Mouse (Mus musculus): Measurements from ENCODE around the gene Dst.

Dst gene

GRCm38 (mm10) chr1:34164616-34165295 lies 256.7 kb downstream of the Dst start:
- peak; percentile 39 for DNase-seq (ENCODE audit: extremely low spot score, low read depth, low spot score)

- DNase-seq (ENCODE audit: extremely low spot score, low read depth, low spot score) = no peak
These were observed 257.9 kb downstream of the Dst start for GRCm38 (mm10) chr1:34165926-34166325.

GRCm38 (mm10) chr1:34167151-34168057 lies 259.4 kb downstream of the Dst start:
- no peak for DNase-seq (ENCODE audit: extremely low spot score, low read depth, low spot score)

- no peak for DNase-seq (ENCODE audit: extremely low spot score, low read depth, low spot score)
These were observed 261.1 kb downstream of the Dst start for GRCm38 (mm10) chr1:34169086-34169485.

- DNase-seq (ENCODE audit: extremely low spot score, low read depth, low spot score) = no peak
These were observed 266.5 kb downstream of the Dst start for GRCm38 (mm10) chr1:34174517-34174916.

DNA sequence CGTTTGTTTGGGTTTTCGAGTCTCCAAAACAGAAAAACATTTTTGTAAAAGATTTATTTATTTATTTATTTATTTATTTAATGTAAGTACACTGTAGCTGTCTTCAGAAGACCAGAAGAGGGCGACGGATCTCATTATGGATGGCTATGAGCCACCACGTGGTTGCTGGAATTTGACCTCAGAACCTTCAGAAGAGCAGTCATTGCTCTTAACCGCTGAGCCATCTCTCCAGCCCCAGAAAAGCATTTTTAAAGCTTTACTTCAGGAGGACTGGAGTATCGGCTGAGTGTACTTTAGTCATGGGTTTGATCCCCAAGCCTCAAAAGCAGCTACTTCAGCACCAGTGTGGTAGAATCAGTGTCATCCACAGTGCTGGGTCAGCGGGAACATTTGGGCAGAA lies 266.9 kb downstream of the Dst start:
- DNase-seq (ENCODE audit: extremely low spot score, low read depth, low spot score) = no peak

GRCm38 (mm10) chr1:34178022-34178727 lies 270.1 kb downstream of the Dst start:
- DNase-seq (ENCODE audit: extremely low spot score, low read depth, low spot score) = no peak

DNA sequence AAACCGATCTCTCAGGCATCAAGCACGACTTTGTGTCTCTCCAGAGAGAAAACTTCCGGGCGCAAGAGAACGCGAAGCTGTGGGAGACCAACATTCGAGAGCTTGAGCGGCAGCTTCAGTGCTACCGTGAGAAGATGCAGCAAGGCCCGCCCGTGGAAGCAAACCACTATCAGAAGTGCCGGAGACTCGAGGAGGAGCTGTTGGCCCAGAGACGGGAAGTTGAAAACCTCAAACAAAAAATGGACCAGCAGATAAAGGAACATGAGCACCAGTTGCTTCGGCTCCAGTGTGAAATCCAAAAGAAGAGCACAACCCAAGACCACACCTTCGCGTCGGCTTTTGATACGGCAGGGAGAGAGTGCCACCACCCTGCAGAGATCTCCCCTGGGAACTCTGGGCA lies 271.7 kb downstream of the Dst start:
- no peak for DNase-seq (ENCODE audit: extremely low spot score, low read depth, low spot score)

DNA sequence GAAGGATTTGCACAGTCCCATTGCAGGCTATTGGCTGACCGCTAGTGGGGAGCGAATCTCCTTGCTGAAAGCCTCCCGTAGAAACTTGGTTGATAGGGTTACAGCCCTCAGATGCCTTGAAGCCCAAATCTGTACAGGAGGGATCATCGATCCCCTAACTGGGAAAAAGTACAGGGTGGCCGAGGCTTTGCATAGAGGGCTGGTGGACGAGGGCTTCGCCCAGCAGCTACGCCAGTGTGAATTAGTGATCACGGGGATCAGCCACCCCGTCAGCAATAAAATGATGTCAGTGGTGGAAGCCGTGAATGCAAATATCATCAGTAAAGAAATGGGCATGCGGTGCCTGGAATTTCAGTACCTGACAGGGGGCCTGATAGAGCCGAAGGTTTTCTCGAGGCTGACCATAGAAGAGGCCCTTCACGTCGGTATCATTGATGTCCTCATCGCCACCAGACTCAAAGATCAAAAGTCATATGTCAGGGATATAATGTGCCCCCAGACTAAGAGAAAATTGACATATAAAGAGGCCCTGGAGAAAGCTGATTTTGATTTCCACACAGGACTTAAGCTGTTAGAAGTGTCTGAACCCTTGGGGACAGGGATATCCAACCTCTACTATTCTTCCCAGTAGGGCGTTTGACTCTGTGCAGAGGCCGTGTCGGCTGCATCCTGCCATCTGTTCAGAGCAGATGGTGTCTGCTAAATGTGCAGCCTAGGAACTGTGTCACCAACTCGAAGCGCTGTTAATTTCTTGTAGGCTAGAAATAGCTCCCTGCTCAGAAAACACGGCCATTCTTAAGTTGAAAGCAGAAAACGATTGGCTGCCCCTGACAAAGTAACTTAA lies 274.6 kb downstream of the Dst start:
- DNase-seq (ENCODE audit: extremely low spot score, low read depth, low spot score) = no peak

- DNase-seq (ENCODE audit: extremely low spot score, low read depth, low spot score) = no peak
These were observed 275.4 kb downstream of the Dst start for GRCm38 (mm10) chr1:34183250-34183926.

DNA sequence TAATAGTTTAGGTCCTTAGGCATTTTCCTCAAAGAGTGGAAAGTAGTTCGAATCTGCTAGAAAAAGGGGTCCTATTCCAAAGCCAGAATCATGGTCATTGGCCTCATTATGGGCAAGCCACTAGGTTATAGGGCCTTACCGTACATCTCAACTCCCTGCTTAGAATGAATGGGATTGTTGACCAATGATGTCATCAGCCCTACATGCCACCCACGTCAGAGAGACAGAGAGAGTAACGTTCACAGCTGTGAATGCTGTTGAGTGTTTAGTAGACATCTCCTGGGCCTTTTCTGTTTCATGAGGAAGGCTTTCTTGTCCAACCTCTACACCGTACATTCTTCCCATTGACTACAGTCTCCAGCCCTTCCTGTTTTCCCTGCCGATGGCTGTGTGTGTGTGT lies 276.2 kb downstream of the Dst start:
- no peak for DNase-seq (ENCODE audit: extremely low spot score, low read depth, low spot score)

DNA sequence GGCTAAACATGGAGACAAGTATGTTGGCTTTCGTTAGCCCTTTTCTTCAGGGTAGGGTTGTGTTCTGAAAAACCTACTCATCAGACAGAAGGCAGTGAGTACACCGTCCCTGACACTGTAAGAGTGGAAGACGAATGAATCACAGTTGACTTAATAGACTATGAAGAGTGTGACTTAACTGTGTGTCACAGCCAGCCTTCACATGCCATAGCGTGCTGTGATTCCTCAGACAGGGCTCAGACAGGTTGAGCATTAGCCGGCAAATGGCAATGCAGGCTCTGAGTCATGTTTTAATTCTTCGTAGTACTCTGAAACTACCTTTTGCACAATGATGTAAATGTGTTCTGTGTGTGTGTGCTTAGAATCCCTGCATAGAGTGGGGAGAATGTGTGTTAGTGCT lies 278.0 kb downstream of the Dst start:
- no peak for DNase-seq (ENCODE audit: extremely low spot score, low read depth, low spot score)

DNA sequence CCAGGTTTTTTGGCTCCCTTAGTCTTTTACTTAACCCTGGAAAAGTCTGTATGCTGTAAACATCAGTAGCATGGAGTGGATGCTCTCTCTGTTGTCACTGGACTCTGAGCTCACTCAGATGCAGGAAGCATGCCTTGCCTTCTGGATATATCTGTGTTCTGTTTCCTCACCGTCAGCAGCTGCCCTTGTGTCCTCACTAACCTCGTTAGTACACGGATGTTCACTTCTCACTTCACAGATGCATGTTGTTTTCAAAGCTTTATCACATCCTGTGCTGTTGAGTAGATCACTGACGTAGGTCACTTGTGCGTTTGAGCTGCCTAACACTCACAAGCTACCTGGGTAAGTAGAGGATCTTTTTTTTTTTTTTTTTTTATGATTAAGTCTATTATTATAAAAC lies 279.5 kb downstream of the Dst start:
- DNase-seq (ENCODE audit: extremely low spot score, low read depth, low spot score) = no peak

GRCm38 (mm10) chr1:34188721-34189236 lies 280.8 kb downstream of the Dst start:
- no peak for DNase-seq (ENCODE audit: extremely low spot score, low read depth, low spot score)

- DNase-seq (ENCODE audit: extremely low spot score, low read depth, low spot score) = no peak
These were observed 281.3 kb downstream of the Dst start for GRCm38 (mm10) chr1:34189318-34189717.

DNA sequence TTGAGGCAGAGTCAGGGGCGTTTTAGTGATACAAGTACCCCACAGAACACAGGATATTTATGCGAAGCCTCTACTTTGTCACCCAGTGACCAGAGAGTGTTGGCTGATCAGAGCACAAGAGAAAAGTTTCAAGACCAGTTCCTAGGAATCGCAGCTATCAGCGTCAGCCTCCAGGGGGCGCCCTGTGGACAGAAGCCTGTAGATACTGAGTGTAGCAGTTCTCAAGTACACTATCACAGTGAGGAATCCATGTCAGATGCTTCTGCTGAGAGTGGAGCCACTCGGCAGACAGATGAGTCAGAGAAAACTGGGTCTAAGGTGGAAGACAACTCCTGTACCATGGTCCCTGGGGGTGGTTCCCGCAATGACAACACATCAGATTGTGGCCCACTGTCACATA lies 281.9 kb downstream of the Dst start:
- DNase-seq (ENCODE audit: extremely low spot score, low read depth, low spot score) = no peak

DNA sequence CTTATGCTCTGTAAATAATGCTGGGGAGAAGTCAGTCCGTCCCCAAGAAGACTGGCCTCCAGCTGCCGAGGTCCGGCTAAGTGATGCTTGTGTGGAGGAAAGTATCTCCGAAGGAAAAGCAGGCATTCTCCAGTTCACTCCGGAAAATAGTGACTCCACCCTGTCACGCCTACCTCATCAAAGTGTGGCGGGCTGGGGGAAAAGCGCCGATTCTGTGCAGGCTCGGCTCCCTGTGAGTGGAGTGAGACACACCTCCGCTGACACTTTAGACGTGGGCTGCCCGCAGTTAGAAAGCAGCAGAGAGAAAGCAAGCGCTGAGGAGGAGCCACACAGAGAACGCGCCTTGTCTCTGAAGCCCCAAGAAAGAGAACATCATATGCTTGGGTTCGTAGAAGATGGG lies 284.1 kb downstream of the Dst start:
- no peak for DNase-seq (ENCODE audit: extremely low spot score, low read depth, low spot score)

DNA sequence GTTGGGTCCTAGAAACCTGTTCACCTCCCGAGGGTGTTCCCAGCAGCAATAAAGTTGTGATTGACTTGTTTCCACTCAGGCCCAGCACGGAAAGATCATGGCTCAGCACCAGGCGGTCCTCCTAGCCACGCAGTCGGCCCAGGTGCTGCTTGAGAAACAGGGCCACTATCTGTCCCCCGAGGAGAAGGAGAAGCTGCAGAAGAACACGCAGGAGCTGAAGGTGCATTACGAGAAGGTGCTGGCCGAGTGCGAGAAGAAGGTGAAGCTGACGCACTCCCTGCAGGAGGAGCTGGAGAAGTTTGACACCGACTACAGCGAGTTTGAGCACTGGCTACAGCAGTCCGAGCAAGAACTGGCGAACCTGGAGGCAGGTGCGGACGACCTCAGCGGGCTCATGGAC lies 292.8 kb downstream of the Dst start:
- no peak for DNase-seq (ENCODE audit: extremely low spot score, low read depth, low spot score)

DNA sequence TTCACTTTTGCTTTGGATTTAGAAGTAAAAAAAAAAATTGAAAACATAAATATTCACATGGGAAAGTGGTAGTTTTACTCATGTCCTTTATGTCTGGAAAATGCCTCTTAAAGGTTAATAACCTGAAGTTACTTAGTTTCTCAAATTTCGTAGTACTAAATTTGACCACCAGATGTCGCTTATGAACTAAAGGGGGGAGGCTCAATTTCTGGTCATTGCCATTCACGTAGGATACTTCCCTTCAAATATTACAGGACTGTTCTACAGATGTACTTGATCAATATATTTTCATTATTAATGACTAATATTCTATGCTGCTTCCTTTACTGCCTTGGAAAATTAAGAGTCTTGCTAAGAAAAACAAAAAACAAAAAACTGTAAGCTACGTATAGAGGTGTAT lies 293.5 kb downstream of the Dst start:
- peak; percentile 47 for DNase-seq (ENCODE audit: extremely low spot score, low read depth, low spot score)

DNA sequence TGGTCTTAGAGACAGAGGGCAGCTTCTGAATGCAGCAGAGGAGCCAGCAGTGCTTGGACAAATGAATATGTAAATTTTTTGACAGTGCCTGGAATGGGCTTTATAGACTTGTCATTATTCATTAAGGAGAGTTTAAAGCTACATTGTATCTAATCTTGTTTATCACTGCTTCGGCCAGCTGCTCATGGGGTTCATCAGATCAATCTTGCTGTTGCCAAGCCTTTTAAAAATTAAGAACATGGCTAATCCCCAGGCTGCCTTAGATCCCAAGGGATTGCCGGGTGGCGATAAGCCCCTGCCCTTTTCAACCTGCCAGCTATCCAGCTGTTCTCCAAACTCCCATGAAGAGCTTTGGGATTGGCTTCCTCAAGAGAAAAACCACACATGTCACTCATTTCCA lies 303.7 kb downstream of the Dst start:
- DNase-seq (ENCODE audit: extremely low spot score, low read depth, low spot score) = no peak

Measured in hindlimb bud, embryonic 11.5 days (tissue).